Mouse (Mus musculus) gastrocnemius, postnatal 10 days (tissue): ENCODE measurements around the gene Col25a1. TPM values are rescaled to one million over a fixed set of nuclear protein-coding genes. Genes with fewer than 3 reads are reported as not detected.

Experiments
- DNase-seq: peaks from one replicate; pipeline ENCODE4 v3.0.0; 2021; ENCODE audit warnings: mixed read lengths
- total RNA-seq, 2 experiments: library from RNA; stranded (reverse); gene quantifications; 2 replicates each; pipeline ENCODE4 v1.2.3; 2021

Gene Col25a1
- total RNA-seq, 2 experiments from 2014 or later = 1.0 to 2.1 TPM

DNA sequence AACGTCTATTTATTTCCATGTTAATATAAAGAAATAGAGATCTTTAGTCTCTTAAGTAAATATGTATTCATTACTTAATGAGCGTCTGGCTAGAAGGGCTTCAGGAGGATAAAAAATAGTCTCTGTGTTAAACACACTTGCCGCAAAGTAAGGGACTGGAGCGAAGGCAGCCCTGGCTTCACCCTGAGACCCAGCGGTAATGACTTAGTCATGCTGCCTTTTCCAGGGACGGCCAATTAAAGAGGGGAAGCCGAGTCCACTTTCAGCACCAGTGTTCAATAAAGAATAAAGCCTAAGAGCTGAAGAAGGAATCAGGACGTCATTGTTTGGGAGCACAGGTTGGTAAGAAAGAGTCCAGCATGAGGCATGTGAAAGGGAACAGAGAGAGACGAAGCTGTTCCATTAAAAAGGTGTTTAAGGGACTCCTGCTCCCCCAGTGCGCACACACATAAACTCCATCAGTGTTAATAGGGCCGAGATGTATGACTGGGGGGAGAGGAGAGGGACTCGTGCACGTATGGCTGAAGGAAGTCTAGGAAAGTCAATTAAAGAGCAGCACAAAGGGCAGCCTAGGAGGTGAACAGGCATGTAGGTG, 30.1 kb downstream of the Col25a1 start:
- no peak for DNase-seq

- no peak for DNase-seq
Measured at GRCm38 (mm10) chr3:130166875-130167274, 35.6 kb downstream of the Col25a1 start.

DNA sequence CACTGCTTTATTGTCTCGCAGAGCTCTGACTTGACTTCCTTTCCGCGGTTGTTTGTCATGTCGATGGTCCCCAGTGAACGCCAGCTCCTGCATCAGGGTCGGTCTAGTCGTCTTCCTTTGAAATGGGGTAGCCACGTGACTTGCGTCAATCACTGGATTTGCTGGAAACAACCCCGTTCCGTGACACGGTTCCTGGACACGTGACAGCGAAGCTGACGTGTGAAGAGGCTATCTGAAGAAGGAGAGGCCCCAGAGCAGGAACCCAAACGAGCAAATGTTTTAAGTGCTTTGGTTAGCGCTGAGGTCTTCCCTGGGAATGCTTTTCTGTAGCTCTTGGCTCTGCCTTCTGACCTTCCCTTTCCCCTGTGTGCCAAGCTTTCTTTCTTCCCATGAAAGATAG, 41.5 kb downstream of the Col25a1 start:
- DNase-seq = no peak

- DNase-seq = peak; percentile 47
Measured at GRCm38 (mm10) chr3:130180181-130180940, 49.1 kb downstream of the Col25a1 start.

- DNase-seq = peak; percentile 27
Measured at GRCm38 (mm10) chr3:130180964-130181590, 49.8 kb downstream of the Col25a1 start.

- no peak for DNase-seq
Measured at GRCm38 (mm10) chr3:130181591-130181980, 50.3 kb downstream of the Col25a1 start.

DNA sequence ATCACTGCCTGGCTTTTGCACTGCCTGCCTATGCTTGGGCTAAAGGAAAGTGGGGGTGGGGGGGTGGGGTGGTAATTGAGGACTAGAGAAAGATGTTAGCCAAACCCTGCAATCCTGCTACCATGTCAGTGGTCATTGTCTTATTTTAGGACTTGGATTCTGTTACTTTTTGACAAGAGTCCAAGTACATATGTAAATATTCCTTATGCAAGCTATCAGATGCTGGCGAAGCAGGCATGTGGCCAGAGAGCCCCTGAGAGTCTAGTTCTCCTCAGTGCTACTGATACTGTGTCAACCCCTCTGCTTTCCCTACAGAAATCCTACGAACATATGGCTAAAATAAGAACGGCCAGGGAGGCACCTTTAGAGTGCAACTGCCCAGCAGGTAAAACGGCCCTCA, 51.1 kb downstream of the Col25a1 start:
- no peak for DNase-seq

- no peak for DNase-seq
Measured at GRCm38 (mm10) chr3:130185111-130185510, 53.8 kb downstream of the Col25a1 start.

GRCm38 (mm10) chr3:130187588-130187987, 56.3 kb downstream of the Col25a1 start:
- DNase-seq = no peak

DNA sequence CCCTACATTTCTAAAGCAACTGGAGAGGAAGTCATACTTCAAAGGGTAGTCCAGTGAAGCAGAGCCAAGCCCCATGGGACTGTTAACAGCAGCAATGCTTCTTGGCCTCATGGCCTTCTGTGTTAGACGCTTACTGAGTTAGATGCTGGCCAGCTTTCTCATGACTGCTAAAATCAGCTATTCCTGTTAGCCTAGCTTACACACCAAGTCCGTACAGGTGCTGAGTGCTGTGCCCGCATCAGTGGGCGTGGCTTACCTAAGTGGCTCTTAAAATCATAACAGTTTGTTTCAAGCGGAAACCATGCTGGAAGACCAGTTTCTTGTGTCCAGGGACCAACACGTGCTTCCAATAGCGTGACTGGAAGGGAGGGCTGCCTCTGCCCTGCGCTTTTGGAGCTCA, 62.1 kb downstream of the Col25a1 start:
- DNase-seq = no peak

DNA sequence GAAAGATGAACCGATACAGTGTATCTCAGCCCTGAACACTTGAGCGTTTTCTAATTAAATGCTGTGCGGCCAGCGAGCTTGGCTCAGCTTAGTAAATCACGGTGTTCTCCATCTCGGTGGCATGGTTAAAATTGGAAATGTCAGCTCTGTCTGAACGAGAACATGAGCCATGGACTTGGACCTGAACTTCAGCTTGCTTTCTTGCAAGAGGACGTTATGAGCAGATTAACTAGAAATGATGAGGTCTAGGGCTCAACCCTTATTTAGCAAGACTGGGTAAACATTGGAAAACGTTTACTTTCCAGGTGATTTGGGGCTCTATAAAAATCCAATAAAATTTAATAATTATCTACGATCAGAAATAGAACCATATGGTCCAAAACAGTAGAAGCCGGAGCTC, 83.3 kb downstream of the Col25a1 start:
- no peak for DNase-seq

- no peak for DNase-seq
Measured at GRCm38 (mm10) chr3:130216141-130216540, 84.8 kb downstream of the Col25a1 start.

DNA sequence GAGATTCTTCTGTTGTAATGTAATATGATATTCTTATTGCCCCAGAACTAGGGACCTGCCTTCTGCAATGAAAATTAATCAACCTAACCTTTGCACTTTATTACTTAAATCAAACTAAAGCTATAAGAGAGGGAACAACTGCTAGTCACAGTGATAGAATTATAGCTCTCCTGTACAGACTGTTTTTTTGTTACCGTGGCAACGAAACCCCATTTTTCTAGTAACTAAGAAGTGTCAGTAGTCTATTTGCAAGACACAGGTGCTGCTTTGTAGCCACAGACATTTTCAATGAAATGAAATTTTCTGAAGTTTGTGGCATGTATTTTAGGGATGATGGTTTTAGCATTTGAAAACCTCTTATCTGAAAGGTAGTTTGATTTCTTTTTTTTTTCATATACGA, 85.3 kb downstream of the Col25a1 start:
- no peak for DNase-seq

- no peak for DNase-seq
Measured at GRCm38 (mm10) chr3:130217705-130218104, 86.4 kb downstream of the Col25a1 start.

DNA sequence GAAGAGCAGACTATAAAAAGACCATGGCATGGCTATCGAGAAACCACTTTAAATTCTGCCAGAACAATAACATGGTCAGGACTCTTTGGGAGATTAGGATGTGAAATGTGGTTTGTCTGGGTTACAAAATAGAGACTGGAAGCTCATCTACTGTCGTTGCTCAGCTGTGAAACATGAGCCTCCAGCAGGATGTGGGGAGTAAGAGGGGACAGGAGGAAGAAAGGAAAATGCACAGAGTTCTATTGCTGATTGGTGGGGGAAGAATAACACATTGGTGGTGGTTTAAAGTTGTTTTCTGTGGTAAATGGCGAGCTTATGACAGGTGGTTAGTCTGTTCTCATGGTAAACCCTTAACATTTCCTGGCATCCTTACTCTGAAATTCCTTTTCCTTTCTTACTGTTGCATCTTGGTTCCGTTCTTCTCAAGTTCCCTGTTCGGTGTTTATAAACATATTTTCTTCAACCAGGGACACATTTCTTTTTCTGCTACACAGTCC, 87.0 kb downstream of the Col25a1 start:
- DNase-seq = no peak

GRCm38 (mm10) chr3:130220811-130221210, 89.5 kb downstream of the Col25a1 start:
- no peak for DNase-seq

DNA sequence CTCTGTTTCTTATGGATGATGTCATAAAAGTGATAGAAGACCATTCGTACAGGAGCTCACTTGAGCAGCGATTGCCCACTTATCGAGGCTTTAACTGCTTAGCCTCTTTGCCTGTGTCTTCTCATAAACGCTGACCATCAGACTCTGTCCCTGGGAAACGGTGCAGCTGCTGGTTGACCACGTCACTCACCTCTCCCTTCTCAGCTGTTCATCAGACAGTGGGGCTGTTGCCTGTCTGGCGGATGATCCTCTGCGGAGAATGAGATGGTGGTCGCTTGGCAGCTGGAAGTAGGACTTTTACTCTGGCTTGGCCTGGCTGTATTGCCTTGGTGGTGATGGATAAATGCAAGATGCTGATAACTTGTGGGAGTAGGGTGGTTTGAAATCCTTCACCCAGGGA, 96.9 kb downstream of the Col25a1 start:
- no peak for DNase-seq

DNA sequence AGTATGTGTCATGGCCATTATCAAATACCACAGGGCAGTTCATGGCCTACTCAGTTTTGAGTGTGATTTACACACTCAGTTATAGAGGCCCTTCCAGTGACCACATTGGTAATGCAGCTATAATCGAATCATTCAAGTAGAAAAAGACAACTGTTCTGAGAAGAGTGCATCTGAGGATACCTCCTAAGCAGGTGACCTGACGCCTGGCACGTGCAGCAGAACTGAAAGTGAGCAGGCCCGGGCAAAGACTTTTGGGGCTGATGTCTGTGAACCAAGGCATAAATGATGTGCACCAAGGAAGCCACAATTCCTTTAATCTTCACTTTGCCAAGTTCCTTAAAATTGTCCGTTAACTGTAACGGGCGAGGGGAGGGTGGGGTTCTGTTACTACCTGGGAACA, 101.6 kb downstream of the Col25a1 start:
- no peak for DNase-seq

DNA sequence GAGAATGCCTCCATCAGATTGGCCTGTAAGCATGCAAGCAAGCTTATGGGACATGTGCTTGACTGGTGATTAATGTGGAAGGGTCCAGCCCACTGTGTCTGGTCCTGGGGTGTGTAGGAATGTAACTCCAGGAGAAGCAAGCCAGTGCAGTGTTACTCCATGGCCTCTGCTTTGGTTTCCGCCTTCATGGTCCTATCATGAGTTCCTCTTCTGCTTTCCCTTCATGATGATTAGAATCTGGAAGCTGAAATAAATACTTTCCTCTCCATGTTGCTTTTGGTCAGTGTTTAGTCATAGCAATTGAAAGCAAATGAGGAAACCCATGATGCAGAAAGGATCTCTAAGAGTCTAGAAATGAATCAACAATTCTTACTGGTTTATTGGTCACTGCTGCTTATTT, 103.9 kb downstream of the Col25a1 start:
- DNase-seq = no peak

- no peak for DNase-seq
Measured at GRCm38 (mm10) chr3:130236129-130236528, 104.8 kb downstream of the Col25a1 start.

- no peak for DNase-seq
Measured at GRCm38 (mm10) chr3:130237852-130238251, 106.6 kb downstream of the Col25a1 start.

DNA sequence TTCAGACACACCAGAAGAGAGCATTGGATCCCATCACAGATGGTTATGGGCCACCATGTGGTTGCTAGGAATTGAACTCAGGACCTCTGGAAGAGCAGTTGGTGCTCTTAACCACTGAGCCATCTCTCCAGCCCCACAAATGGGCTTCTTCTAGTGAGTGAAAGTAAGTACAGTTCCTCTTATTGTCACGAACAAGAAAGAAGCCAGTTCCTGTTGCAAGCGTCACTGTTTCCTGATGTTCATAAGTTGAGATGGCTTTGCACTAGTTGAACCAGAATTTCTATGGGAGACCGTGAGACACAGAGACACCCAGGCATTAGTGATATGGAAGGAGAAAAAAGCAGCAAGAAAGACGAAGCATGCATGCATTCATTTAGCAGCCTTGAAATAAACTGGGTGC, 110.6 kb downstream of the Col25a1 start:
- DNase-seq = no peak

DNA sequence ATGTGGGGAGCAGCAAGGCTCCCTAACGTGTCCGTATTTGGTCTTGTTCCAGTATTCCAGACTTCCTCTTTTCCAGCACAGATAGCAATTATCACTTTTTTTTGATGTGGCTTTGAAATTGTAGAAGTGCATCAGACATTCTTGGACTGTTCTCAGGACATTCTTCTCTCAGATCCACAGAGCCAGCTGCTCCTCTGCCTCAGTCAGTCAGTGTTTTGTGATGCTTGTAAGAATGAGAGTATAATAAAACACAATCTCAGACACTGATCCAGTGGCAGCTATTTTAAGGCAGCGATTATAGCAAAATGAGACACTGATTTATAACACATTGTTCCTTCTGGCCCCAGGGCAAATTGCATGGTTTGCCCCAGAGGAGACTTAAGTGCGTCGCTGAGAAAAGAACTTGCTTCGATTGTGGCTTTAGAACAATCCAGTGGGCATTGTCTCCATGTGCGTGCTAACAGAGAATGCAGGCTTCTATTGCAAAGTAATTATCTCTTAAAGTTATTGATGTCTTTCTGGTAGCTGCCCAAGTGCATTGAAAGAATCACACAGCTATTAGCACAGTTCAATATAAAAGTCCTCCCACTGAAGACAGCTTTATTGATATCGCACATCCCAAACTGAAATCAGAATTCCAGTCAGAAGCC, 111.5 kb downstream of the Col25a1 start:
- DNase-seq = no peak
